Mouse (Mus musculus) kidney, postnatal 0 days (tissue): ENCODE measurements around the gene Olfr248. TPM values are rescaled to one million over a fixed set of nuclear protein-coding genes. Genes with fewer than 3 reads are reported as not detected.
"Not testable (repeated sequence)": the region's sequence is repeated elsewhere in the genome, so short reads cannot be mapped to it uniquely, and the experiment has no call there.

Source experiments
- ATAC-seq: fragments of 200-750 bp; cut with Nextera tagmentation; replicated peaks from 2 replicates; pipeline ENCODE4 v1.8.0; 2017; ENCODE audit warnings: low read depth, moderate number of reproducible peaks, moderate TSS enrichment, moderate library complexity; ENCODE audit not compliant: low FRiP score
- DNase-seq: peaks from one replicate; pipeline ENCODE4 v3.0.0-alpha.2; 2016; ENCODE audit warnings: low spot score
- H3K27ac ChIP-seq: fragments of 300-500 bp; sonication (generic); 2 replicates; pipeline ENCODE4 v1.5.1; 2014; ENCODE audit warnings: mild to moderate bottlenecking
- H3K27me3 ChIP-seq: fragments of 300-500 bp; sonication (generic); 2 replicates; pipeline ENCODE4 v1.6.1; 2014; ENCODE audit warnings: low read length, mixed read lengths; ENCODE audit not compliant: insufficient read depth
- H3K36me3 ChIP-seq: fragments of 300-500 bp; sonication (generic); 2 replicates; pipeline ENCODE4 v1.6.1; 2014; ENCODE audit warnings: low read length, mixed read lengths; ENCODE audit not compliant: insufficient read depth
- H3K4me1 ChIP-seq: fragments of 300-500 bp; sonication (generic); replicated peaks from 2 replicates; pipeline ENCODE4 v1.6.1; 2014; ENCODE audit warnings: antibody characterized with exemption, low read length, mixed read lengths; ENCODE audit not compliant: insufficient read depth
- H3K4me2 ChIP-seq: fragments of 300-500 bp; sonication (generic); 2 replicates; pipeline ENCODE4 v1.6.1; 2014; ENCODE audit warnings: mild to moderate bottlenecking, low read length, moderate library complexity, mixed read lengths
- H3K4me3 ChIP-seq: fragments of 300-500 bp; sonication (generic); replicated peaks from 2 replicates; pipeline ENCODE4 v1.5.1; 2014; ENCODE audit warnings: low read depth, low read length
- H3K9ac ChIP-seq: fragments of 300-500 bp; sonication (generic); 2 replicates; pipeline ENCODE4 v1.6.1; 2014; ENCODE audit warnings: low read depth, low read length
- H3K9me3 ChIP-seq: fragments of 300-500 bp; sonication (generic); replicated peaks from 2 replicates; pipeline ENCODE4 v1.6.1; 2016; ENCODE audit warnings: low read length, inconsistent platforms, mixed read lengths
- CTCF ChIP-seq: IDR thresholded peaks from 2 replicates; pipeline ENCODE4 v1.5.1; 2016; ENCODE audit warnings: antibody characterized with exemption, low read depth, mild to moderate bottlenecking, moderate library complexity
- WGBS: fragments of 180-500 bp; shearing (Covaris S2); extraction: QIAGEN DNeasy Blood & Tissue Kit; methylation state at CpG from one replicate; pipeline ENCODE4 v1.1.7; 2014; 5-methylcytosine and 5-hydroxymethylcytosine counted together
- polyA plus RNA-seq: library from polyadenylated mRNA; unstranded; fragments of >200 nt; fragmentation: Nextera tagmentation; extraction: Ambion mirVana; gene quantifications from 2 replicates; pipeline ENCODE4 v1.2.1, GENCODE M21; 2015

Olfr248 gene
- not detected in 2 replicates for polyA plus RNA-seq

DNA sequence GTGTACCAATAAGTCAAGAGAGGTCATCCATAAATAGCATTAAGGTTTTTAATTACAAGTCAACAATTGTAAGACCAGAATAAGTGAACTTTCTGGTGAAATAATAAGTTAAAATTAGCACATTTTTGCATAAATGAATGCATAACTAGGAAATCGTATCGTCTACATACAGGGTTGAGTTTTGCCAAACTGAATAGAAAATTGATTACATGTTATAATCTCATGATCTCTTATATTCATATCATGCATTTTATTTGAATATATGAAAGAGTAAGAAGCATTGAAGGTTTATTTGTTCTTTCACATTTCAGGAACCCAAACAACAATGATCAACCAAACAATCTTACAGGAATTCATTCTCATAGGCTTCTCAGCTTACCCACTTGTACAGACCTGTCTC is at the start of gene Olfr248:
Gene Olfr248, plus strand, starts transcription at position 301 of the 400 bp plus-strand sequence.
- no peak for TF ChIP-seq CTCF
- H3K4me2 ChIP-seq = no peak within 1 kb of the TSS
- no peak for DNase-seq
- H3K27me3 ChIP-seq = no peaks in the 10 kb centered on the region
- 90% methylated on average over 2 of the region's 2 CpGs for WGBS
- H3K4me1 ChIP-seq = no peaks in the 10 kb centered on the region
- H3K9ac ChIP-seq = no peak within 1 kb of the TSS
- no peak within 1 kb of the TSS for H3K27ac ChIP-seq
- ATAC-seq = no peak
- no peak within 1 kb of the TSS for H3K4me3 ChIP-seq
- H3K9me3 ChIP-seq = no peaks in the 10 kb centered on the region
- no peaks in the 10 kb centered on the region for H3K36me3 ChIP-seq

DNA sequence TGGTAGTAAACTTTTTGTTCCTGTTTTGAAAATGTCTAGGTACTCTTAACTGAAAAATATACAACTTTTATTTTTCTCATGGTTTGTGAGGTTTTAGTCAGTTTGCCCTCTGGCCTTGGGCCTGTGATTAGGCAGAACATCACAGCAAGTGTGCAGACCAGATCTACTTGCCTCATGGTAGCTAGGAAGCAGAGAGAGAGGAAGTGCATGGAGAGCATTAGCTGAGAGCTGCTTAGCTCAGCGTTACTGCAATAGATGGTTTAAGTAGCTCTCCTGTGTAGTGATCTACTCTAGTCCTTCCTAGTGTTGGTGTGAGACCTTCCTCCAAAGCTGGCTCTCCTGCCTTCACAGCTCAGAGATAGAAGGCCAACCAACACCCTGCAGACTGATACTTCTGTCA is 37.2 kb upstream of the Olfr248 start:
- H3K9ac ChIP-seq, H3K27ac ChIP-seq, H3K27me3 ChIP-seq, ATAC-seq, H3K4me2 ChIP-seq, H3K9me3 ChIP-seq, DNase-seq, H3K4me1 ChIP-seq, H3K36me3 ChIP-seq, H3K4me3 ChIP-seq: not testable (repeated sequence)
- 82% methylated on average over 1 of the region's 1 CpGs for WGBS

DNA sequence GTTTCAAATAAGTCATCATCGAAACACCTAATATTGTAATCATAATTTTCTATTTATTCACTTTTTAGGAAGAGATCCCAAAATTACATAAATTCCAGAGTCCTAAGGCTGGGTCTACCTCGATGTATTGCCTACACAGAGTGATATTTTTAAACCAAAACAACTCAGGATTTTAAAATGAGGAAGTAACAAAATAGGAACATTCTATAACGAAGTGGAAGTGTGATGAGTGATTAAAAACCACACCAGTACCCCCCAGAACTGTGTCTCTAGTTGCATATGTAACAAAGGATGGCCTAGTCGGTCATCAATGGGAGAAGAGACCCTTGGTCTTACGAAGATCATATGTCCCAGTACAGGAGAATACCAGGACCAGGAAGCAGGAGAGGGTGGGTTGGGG is 36.2 kb upstream of the Olfr248 start:
- no peak for DNase-seq

DNA sequence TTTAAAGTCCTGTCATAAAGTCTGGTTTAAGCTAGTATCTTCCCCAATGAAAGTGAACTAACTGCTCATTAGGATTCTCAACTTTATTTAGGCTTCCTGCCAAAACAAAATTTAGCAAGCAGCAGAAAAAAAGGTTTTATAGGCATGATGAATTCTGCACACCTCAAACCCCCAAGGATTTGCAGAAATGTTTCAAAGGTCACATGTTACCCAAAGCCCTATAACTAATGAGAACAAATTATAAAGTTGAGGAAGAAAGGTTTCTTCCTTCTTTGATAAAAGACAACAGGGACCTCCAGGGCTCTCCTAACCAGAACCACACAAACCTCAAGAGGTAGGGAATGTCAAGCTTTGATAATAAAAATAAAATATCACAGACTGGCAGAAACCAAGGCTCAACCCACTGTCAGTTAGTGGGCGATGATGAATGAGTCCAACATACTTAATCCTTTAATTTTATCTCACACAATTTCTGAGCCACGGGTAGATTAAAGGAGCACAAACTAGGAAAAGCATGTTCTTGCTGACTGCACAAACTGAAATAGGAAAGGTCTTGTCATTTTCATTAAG is 25.9 kb upstream of the Olfr248 start, which contains the start of gene Olfr417:
Gene Olfr417, plus strand, starts transcription at position 241 of the 570 bp plus-strand sequence.
- H3K4me2 ChIP-seq = no peak within 1 kb of the TSS
- H3K4me3 ChIP-seq = no peak within 1 kb of the TSS
- WGBS = 61% methylated on average over 2 of the region's 2 CpGs
- H3K9me3 ChIP-seq = no peaks in the 10 kb centered on the region
- H3K36me3 ChIP-seq = no peaks in the 10 kb centered on the region
- H3K27ac ChIP-seq = no peak within 1 kb of the TSS
- no peak for TF ChIP-seq CTCF
- DNase-seq = no peak
- H3K4me1 ChIP-seq = no peaks in the 10 kb centered on the region
- H3K27me3 ChIP-seq = no peaks in the 10 kb centered on the region
- no peak for ATAC-seq
- H3K9ac ChIP-seq = no peak within 1 kb of the TSS

More for the DNA sequence above, 36.2 kb upstream of the Olfr248 start:
- H3K9me3 ChIP-seq = no peaks in the 10 kb centered on the region
- WGBS = 69% methylated on average over 5 of the region's 5 CpGs
- no peak overlapping the region for H3K4me2 ChIP-seq
- no peaks in the 10 kb centered on the region for H3K27me3 ChIP-seq
- H3K27ac ChIP-seq = no peak overlapping the region
- H3K36me3 ChIP-seq = no peaks in the 10 kb centered on the region
- no peak for TF ChIP-seq CTCF
- H3K4me1 ChIP-seq = no peaks in the 10 kb centered on the region
- ATAC-seq = no peak
- H3K9ac ChIP-seq = no peak overlapping the region
- no peak overlapping the region for H3K4me3 ChIP-seq

DNA sequence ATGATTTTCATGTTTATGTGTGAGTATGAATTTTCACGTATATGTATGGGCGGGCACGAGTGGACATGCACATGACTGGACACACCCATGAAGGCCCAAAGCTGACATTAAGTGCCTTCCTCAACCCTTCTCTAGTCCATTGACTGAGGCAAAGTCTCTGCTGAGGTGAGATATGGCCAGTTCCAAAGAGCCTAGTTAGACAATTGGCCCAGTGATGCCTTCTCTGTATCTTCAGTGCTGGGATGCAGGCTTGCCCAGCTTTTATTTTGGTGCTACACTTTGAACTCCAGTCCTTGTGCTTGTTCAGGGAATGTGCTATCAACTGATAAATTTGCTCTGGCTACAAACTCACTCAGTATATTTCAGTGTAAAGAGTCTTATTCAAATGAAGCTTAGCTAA is 17.0 kb upstream of the Olfr248 start:
- Histone ChIP-seq H3K9me3 (no peaks in the 10 kb centered on the region), H3K4me1 (no peaks in the 10 kb centered on the region), H3K27me3 (no peaks in the 10 kb centered on the region), H3K4me2 (no peak overlapping the region), H3K4me3 (no peak overlapping the region), H3K9ac (no peak overlapping the region), H3K36me3 (no peaks in the 10 kb centered on the region), H3K27ac (no peak overlapping the region)
- 90% methylated on average over 3 of the region's 3 CpGs for WGBS
- no peak for TF ChIP-seq CTCF
- no peak for ATAC-seq
- DNase-seq = no peak

DNA sequence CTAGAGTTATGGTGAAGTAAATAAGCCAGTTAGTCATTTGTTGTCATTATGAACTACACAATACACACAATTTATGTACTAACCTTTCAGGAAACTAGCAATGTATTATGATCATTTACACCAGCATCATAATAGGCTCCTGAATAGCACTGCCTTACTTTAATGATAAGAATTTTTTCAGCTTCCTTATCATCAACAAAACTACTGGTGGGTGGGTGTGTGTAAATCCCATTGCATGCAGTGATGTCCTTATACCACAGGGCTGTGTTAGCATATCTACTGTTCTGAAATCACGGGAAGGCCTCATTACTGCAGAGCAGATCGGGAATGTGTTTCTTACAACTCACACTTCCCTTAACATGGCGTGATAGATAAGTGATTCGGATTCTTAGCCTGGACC is 32.1 kb downstream of the Olfr248 start:
- DNase-seq (no peak), ATAC-seq (no peak)
- no peak for TF ChIP-seq CTCF
- no peaks in the 10 kb centered on the region for H3K9me3 ChIP-seq
- H3K4me1 ChIP-seq = no peaks in the 10 kb centered on the region
- no peak overlapping the region for H3K27ac ChIP-seq
- H3K36me3 ChIP-seq = no peaks in the 10 kb centered on the region
- 89% methylated on average over 4 of the region's 4 CpGs for WGBS
- no peaks in the 10 kb centered on the region for H3K27me3 ChIP-seq
- H3K9ac ChIP-seq = no peak overlapping the region
- H3K4me2 ChIP-seq = no peak overlapping the region
- no peak overlapping the region for H3K4me3 ChIP-seq

DNA sequence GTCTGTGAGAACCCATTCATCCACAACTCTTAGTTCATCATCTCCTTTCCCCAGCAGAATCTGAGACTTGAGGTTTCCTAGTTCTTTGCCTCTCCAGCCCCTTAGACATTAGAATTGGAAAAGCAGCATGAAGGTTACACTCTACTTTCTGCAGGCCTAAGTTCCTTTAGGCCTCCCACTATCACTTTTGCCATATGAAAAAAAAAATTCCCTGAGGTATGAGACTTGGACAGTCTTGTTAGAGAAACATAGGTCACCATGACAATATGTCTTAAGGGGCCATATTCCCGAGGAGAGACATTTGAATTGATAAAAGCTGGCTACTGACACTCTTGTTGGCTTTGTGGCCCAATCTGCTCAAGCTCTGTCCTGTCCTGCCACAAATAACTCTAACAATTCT is 32.9 kb downstream of the Olfr248 start, which contains the start of gene Olfr414:
Gene Olfr414, plus strand, starts transcription at position 301 of the 400 bp plus-strand sequence.
- ATAC-seq = no peak
- 65% methylated on average over 1 of the region's 1 CpGs for WGBS

More for the DNA sequence above, 32.9 kb downstream of the Olfr248 start, which contains the start of gene Olfr414:
- Histone ChIP-seq H3K4me3 (no peak within 1 kb of the TSS), H3K27ac (no peak within 1 kb of the TSS), H3K4me1 (no peaks in the 10 kb centered on the region), H3K36me3 (no peaks in the 10 kb centered on the region), H3K4me2 (no peak within 1 kb of the TSS), H3K27me3 (no peaks in the 10 kb centered on the region), H3K9ac (no peak within 1 kb of the TSS), H3K9me3 (no peaks in the 10 kb centered on the region)
- no peak for DNase-seq
- no peak for TF ChIP-seq CTCF
